Mouse (Mus musculus) kidney, adult 2 months (tissue): Measurements from ENCODE around the gene Zfand5.

Source experiments
- CTCF ChIP-seq: fragments of 200-500 bp; conservative IDR thresholded peaks from 2 replicates; pipeline ENCODE4 v1.5.1; 2011; ENCODE audit warnings: low read depth, mild to moderate bottlenecking, control low read depth, low read length, moderate library complexity, mixed read lengths; ENCODE audit not compliant: insufficient read depth, insufficient read length
- POLR2A ChIP-seq: fragments of 200-500 bp; IDR thresholded peaks from one replicate; pipeline ENCODE4 v1.6.1; 2011; ENCODE audit warnings: low read depth, low read length, control low read depth

GRCm38 (mm10) chr19:21274181-21274591, 2.1 kb downstream of the Zfand5 start:
- no peak for TF ChIP-seq POLR2A
- no peak for TF ChIP-seq CTCF
